Comparison of ENCODE assay signal across 9 mouse cellular contexts in the genomic region with DNA sequence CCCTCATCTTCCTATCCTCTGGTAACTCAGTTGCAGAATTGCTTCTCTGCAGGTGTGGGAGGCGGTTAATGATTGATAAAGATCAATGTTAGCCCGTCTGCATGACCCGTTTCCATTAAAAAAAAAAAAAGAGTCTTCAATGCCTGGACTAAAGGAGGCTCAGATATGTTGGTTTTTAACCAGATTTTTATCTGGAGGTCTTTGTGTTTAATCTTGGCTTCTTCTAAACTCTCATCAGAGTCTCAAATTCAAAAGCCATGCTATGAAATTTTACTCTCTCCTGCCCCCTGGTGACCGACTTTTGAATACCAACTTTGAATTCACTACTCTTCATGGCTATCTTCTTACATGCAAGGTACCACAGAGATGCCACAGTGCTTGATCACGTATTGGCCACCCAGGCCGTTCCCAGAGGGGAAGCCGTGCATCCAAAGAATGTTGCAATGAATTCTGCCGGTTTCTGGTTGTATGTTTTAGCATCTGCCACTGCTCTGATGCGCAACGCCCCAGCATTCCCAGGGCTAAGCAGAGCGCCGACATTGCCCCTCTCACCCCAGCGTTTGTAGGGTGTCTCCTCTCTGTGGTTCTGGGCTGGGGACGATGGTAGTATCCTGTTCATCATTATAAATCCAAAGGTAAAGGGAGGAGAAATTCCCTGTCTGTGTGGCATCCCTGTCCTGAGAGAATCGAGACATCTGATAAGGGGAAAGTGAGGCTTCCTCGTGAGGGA.
A peak's percentile ranks its signal among the peaks of the same experiment; 100 is the strongest.
DNase-seq lines count a peak whose midpoint lies in the region; ATAC-seq and TF ChIP-seq lines count a peak whose summit lies in the region.
"Had no signal": no experiment of that assay in that cellular context is flagged by ENCODE, and none has a peak within 500 bp of the region (broad histone marks: within the 10 kb centered on the region; RNA-seq: fewer than 3 reads in every experiment).

No protein-coding gene starts in this region.

- no peak overlapping the region for H3K4me2 ChIP-seq in forebrain, embryonic 12.5 days
- H3K4me2 ChIP-seq: hindbrain, embryonic 15.5 days had no signal

- H3K9ac ChIP-seq in forebrain, embryonic 12.5 days, result no peak overlapping the region
- H3K9ac ChIP-seq: hindbrain, embryonic 15.5 days had no signal

- H3K27ac ChIP-seq in forebrain, embryonic 10.5 days, result no peak overlapping the region
- H3K27ac ChIP-seq in forebrain, embryonic 12.5 days, result no peak overlapping the region
- H3K27ac ChIP-seq in bone marrow macrophage, adult 2 months (ENCODE audit: insufficient read depth, low read depth, low read length), result no peak overlapping the region
- H3K27ac ChIP-seq: hindbrain, embryonic 15.5 days had no signal

- no peaks in the 10 kb centered on the region for H3K36me3 ChIP-seq in forebrain, embryonic 10.5 days (replicated peaks)
- no peaks in the 10 kb centered on the region for H3K36me3 ChIP-seq in forebrain, embryonic 12.5 days (replicated peaks)
- H3K36me3 ChIP-seq: hindbrain, embryonic 15.5 days had no signal

- no peaks in the 10 kb centered on the region for H3K9me3 ChIP-seq in forebrain, embryonic 10.5 days
- no peaks in the 10 kb centered on the region for H3K9me3 ChIP-seq in forebrain, embryonic 12.5 days
- H3K9me3 ChIP-seq: hindbrain, embryonic 15.5 days had no signal

- WGBS in forebrain, embryonic 10.5 days, result 70% methylated on average over 16 of the region's 16 CpGs
- WGBS in forebrain, embryonic 12.5 days, result 70% methylated on average over 16 of the region's 16 CpGs
- WGBS in lung, adult 2 months, result 56% methylated on average over 16 of the region's 16 CpGs

- no peak overlapping the region for H3K4me3 ChIP-seq in forebrain, embryonic 10.5 days
- H3K4me3 ChIP-seq in forebrain, embryonic 12.5 days (replicated peaks), result no peak overlapping the region
- H3K4me3 ChIP-seq in bone marrow macrophage, adult 2 months (ENCODE audit: insufficient read depth, low read length), result no peak overlapping the region
- H3K4me3 ChIP-seq in lung, adult 2 months (replicated peaks; ENCODE audit: extremely low read depth, low read depth, low read length), result no peak overlapping the region
- H3K4me3 ChIP-seq: hindbrain, embryonic 15.5 days had no signal

- H3K27me3 ChIP-seq in forebrain, embryonic 10.5 days (ENCODE audit: poor library complexity, severe bottlenecking), result no peaks in the 10 kb centered on the region
- H3K27me3 ChIP-seq in forebrain, embryonic 12.5 days, result 0 out of 2 replicates have a peak, but pooled peaks cover 5% of the 10 kb centered on the region
- H3K27me3 ChIP-seq: hindbrain, embryonic 15.5 days had no signal

- no peak for ATAC-seq in forebrain, embryonic 12.5 days (ENCODE audit: low FRiP score)

- DNase-seq in forebrain, embryonic 10.5 days (ENCODE audit: extremely low spot score, low spot score), result peak; percentile 39
- DNase-seq in 416B (ENCODE audit: low read depth), result peak; percentile 59
- DNase-seq in forelimb bud, embryonic 11.5 days (ENCODE audit: low read depth, low spot score), result peak; percentile 71
- peak; percentile 73 to 74 for DNase-seq in kidney, postnatal 4 days
- peak; percentile 62 for DNase-seq in lung, adult 2 months
- DNase-seq in spleen, postnatal 10 days (ENCODE audit: low spot score in 2 of 2), result peak; percentile 37 to 71

- TF ChIP-seq CTCF in bone marrow macrophage, adult 2 months (IDR thresholded peaks at IDR 0.05; ENCODE audit: low read depth, low read length), result 0 out of 2 replicates have a peak, but pooled peaks have one; percentile 21
- TF ChIP-seq CTCF in lung, adult 2 months (IDR thresholded peaks at IDR 0.05; ENCODE audit: insufficient read depth, low read length), result no peak

- peaks cover 14% of the 10 kb centered on the region; the same call in 1 of the 2 replicates for H3K4me1 ChIP-seq in forebrain, embryonic 10.5 days
- no peaks in the 10 kb centered on the region for H3K4me1 ChIP-seq in forebrain, embryonic 12.5 days
- H3K4me1 ChIP-seq in bone marrow macrophage, adult 2 months (ENCODE audit: control insufficient read depth, insufficient read depth, low read length), result peaks cover 3% of the 10 kb centered on the region; the same call in 1 of the 2 replicates
- H3K4me1 ChIP-seq in lung, adult 2 months (ENCODE audit: control insufficient read depth, insufficient read depth, low read length), result peaks cover 17% of the 10 kb centered on the region

- no peak for TF ChIP-seq POLR2A in bone marrow macrophage, adult 2 months (IDR thresholded peaks at IDR 0.05; ENCODE audit: borderline replicate concordance, low read depth, low read length)
- TF ChIP-seq POLR2A in lung, adult 2 months (IDR thresholded peaks at IDR 0.05; ENCODE audit: borderline replicate concordance, extremely low read depth, low read depth, low read length), result no peak
